Mouse (Mus musculus) bone marrow macrophage, adult 2 months (primary cell): Measurements from ENCODE around the gene Plagl2. TPM values are rescaled to one million over a fixed set of nuclear protein-coding genes. Genes with fewer than 3 reads are reported as not detected.
A peak's percentile ranks its signal among the peaks of the same experiment; 100 is the strongest.

ENCODE experiments used
- H3K27ac ChIP-seq: 2 replicates; pipeline ENCODE4 v1.5.1; 2012; ENCODE audit warnings: low read depth, low read length; ENCODE audit not compliant: insufficient read depth
- H3K4me1 ChIP-seq: 2 replicates; pipeline ENCODE4 v1.6.1; 2012; ENCODE audit warnings: low read length; ENCODE audit not compliant: control insufficient read depth, insufficient read depth
- H3K4me3 ChIP-seq: 2 replicates; pipeline ENCODE4 v1.5.1; 2012; ENCODE audit warnings: mild to moderate bottlenecking, low read length, moderate library complexity; ENCODE audit not compliant: insufficient read depth
- CTCF ChIP-seq: IDR thresholded peaks from 2 replicates; pipeline ENCODE4 v1.5.1; 2012; ENCODE audit warnings: low read depth, mild to moderate bottlenecking, low read length, moderate library complexity
- POLR2A ChIP-seq: IDR thresholded peaks from 2 replicates; pipeline ENCODE4 v1.6.1; 2012; ENCODE audit warnings: mild to moderate bottlenecking, low read depth, low read length, borderline replicate concordance
- polyA plus RNA-seq: library from polyadenylated mRNA; stranded (reverse); fragments of >200 nt; gene quantifications from 2 replicates; pipeline ENCODE4 v1.2.4, GENCODE M21; 2012; ENCODE audit not compliant: missing spikeins, insufficient read depth, insufficient read length

The Plagl2 gene
- polyA plus RNA-seq, 1 experiment: 48.5 TPM

DNA sequence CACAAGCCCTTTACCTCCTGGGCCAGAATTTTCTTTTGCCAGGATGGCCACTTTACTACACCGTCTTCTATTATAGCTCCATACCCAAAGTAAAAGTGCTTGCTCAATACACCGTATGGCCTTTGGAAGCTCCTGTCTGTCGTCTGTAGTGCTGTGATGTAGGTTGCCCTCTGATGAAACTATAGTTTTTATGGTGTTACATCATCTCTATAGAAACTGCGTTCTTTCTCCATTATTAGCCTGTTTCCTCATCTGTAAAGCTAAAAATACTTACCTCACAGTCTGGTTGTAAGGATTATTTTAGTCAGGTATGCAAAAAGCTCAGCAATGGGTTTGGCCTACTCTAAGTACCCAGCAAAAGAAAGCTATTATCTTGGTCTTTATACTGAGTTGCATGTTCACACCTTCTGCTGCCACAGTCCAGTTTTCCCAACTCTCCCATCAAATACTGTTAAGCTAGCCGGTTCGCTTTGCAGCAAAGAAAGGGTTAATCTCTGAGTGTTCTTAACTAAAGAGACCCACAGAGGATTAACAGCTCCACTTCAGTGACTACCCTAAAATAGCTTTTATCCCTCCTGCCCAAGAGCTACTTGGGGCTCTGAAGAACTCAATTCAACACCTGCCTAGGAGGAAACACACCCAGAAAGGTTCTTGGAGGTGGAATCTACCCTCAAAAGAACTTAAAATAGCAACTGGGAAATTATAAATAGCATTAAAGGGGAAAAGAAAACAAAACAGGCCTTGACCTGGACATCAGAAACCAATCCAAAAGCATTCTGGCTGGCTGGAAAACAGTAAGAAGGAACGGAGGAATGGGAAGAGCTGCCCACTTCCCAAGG lies 2.0 kb downstream of the Plagl2 start:
- TF ChIP-seq CTCF: no peak
- peak overlapping the region; percentile 82 for H3K27ac ChIP-seq
- H3K4me3 ChIP-seq: peak overlapping the region; percentile 99
- peaks cover 44% of the 10 kb centered on the region for H3K4me1 ChIP-seq

DNA sequence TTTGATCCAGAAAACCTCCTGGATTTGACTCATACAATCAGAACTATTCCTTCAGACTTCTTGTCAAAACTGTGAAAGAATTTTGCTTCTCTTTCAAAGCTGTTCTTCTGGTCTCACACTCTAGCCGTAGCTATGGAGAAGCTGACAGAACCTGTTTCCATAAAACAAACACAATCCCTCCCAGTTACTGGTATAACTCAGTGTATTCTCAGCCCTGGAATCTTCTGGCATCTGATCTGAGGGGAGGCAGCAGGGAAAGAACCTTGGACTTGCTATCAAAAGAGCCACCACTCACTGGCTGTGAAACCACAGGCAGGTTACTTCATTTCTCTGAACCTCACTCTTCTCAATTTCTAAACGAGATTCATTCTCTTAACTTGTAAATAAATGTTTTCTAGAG lies 2.8 kb downstream of the Plagl2 start:
- Histone ChIP-seq H3K27ac (peak overlapping the region; percentile 82), H3K4me3 (no peak overlapping the region), H3K4me1 (peaks cover 50% of the 10 kb centered on the region)
- TF ChIP-seq CTCF: no peak
- TF ChIP-seq POLR2A: no peak

DNA sequence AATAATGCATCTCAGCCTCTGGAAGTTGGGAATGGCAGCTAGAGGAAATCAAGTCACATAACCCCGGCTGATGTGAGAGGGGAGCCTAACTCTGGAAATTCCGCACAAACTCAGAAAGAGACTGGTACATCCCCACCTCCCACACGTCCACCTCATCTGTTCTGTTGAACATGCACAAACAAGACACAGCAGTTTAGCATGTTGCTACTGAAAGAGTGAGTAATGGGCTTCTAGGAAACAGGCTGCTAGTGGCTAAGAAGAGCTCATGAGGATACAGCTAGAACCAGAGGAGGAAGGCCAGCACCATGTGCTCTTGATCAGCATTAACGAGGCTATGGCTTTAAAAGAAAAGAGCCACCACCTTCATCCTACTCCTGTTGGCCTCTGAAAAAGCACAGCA lies 3.3 kb downstream of the Plagl2 start:
- TF ChIP-seq POLR2A (no peak), CTCF (no peak)
- Histone ChIP-seq H3K27ac (peak overlapping the region; percentile 82), H3K4me3 (no peak overlapping the region), H3K4me1 (peaks cover 50% of the 10 kb centered on the region)

DNA sequence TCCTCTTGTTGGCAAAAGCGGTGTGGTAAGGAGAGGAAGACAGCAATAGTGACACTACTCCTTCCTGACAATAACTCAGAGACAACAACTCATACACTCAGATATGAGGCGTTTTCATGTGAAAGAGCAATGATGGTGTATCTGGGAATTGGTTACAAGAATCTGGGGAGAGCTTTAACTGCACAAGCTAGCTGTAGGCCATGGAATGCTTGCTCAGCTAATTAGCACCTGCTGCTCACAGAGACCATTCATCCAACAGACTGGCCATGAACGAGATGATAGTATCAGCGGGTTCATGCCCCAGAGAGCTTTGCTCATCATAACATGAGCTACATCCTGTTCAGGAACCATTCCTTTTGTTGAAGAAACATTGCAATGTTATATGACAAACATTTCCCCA lies 4.0 kb downstream of the Plagl2 start:
- Histone ChIP-seq H3K4me3 (no peak overlapping the region), H3K4me1 (peaks cover 45% of the 10 kb centered on the region), H3K27ac (no peak overlapping the region)
- TF ChIP-seq CTCF (no peak), POLR2A (no peak)

DNA sequence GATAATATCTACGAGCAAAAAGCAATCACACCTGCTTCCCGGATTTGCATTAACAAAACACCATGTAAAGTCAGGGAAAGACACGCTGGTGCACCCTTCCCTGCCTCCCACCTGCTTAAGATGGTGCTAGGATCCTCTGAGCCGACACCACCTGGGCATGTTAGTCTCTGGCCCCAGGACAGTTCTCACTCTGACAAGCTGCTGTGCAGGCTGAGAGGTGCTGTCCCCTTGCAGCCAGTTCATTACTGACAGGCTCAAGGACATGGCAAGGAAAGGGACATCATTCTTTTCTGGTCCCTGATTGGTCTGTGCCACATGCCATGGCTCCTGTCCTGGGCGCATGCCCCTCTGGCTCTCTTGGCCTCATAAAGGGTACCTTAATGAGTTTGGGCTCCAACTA lies 12.7 kb downstream of the Plagl2 start:
- no peak overlapping the region for H3K27ac ChIP-seq
- TF ChIP-seq CTCF (no peak), POLR2A (no peak)
- H3K4me3 ChIP-seq: no peak overlapping the region
- H3K4me1 ChIP-seq: peaks cover 6% of the 10 kb centered on the region

DNA sequence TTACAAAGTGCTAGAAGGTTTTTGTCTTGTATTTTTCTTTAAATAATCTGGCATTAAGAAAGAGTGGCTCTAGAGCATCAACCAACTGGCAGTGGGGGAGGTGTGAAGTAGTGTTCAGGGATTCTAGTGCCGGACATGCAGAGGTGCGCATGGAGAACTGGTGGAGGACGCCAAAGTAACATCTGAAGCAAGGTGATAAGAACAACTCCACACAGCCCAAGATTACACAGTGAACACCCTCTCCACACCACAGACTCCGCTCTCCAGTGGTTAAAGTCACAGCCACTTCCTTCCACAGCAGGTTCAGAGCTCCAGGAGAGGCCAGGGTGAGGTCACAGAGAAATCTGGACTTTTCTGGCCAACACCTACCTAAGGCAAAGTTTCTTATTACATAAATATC lies 13.3 kb downstream of the Plagl2 start:
- Histone ChIP-seq H3K4me1 (peaks cover 5% of the 10 kb centered on the region; the same call in 1 of the 2 replicates), H3K27ac (no peak overlapping the region), H3K4me3 (no peak overlapping the region)
- TF ChIP-seq CTCF: no peak
- TF ChIP-seq POLR2A: no peak

DNA sequence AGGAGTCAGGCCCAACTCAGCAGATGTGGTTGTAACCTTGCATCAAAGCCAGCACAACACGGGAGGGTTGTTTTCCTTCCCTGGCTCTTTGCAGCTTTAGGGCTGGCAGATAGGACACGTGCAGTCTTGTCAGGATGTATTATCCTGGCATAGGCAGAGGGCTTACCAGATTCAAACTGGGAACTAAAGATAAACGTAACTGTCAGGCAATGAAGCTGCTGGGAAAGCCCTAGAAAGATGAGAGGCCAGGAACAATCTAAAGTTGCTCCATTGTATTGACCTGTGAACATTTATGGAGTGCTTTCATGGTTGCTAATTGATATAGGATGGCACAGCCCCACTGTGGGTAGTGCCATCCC lies 15.7 kb downstream of the Plagl2 start:
- Histone ChIP-seq H3K4me1 (peaks cover 13% of the 10 kb centered on the region), H3K27ac (no peak overlapping the region), H3K4me3 (peak overlapping the region; percentile 68)
- no peak for TF ChIP-seq POLR2A
- no peak for TF ChIP-seq CTCF

DNA sequence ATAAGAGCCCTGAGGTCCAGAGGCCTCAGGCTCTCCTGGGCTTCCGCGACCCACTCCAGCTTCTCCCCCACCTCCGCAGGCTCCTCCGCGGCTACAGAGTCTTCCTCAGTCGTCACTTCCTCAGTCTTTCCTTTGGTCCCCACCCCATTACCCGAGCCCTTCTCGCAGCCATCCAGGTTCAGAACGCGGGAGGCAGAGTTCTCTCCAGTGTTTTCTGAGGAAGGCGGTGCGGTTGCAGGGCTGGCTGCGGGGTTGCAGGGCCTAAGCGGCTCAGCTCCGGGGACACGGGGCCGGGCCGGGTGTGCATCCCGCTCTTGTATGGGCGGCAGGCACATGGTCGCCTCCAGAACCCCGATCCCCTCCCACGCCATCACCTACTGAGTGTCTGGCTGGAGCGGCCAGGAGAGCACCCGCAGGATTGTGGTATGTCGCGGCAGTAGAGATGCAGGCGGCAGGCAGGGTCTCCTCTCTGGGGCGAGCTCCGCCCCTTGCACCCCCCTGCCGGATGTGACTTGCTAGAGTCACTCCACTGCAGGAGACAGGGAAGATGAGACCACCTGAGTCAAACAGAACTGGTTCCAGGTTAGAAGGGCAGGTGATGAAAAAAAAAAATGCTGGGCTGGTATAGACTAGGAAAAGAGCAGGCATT lies 16.2 kb downstream of the Plagl2 start, which contains the start of gene Tspyl3:
Tspyl3 (minus strand) TSS at position 496 of the 649 bp plus-strand sequence.
- H3K4me3 ChIP-seq: peak within 1 kb of the TSS; percentile 68
- TF ChIP-seq POLR2A (no peak), CTCF (no peak)
- peaks cover 13% of the 10 kb centered on the region for H3K4me1 ChIP-seq
- H3K27ac ChIP-seq: no peak within 1 kb of the TSS

DNA sequence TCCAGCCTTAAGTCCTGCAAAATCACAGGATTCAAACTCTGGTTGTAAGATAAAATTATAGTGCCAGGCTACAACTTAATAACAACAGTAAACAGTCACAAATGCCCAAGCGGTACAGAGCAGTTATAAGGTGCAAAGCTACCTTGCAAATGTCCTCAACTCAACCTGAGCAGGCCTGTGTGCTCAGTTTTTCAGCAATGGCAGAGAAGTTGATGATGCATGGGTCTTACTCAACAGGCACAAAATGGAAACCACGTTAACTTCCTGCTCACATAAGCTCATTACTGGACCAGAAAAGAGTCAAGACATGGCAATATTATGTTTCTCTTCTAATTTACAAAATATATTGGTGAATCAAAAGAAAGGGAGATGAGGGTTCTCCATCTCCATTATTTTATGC lies 18.7 kb downstream of the Plagl2 start:
- no peak for TF ChIP-seq CTCF
- TF ChIP-seq POLR2A: no peak
- Histone ChIP-seq H3K27ac (no peak overlapping the region), H3K4me1 (peaks cover 22% of the 10 kb centered on the region), H3K4me3 (no peak overlapping the region)

DNA sequence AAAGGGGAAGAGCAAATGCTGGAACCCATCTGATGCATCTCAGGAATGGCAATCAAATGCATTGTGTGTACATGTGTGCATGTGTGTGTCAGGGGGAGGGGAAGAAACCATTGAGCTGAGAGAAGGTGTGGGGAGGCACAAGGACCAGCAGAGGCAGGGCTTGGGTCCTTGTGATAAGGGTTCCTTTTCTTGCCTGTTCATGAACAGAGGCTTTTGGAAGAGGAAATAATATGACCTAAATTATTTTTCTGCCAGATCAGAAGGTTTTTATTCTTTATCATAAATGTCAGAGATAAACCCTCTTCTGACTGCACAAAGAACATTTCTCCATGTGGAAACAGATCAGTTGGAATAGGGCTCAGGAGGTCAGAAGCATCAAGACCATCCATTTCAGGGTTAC lies 19.1 kb downstream of the Plagl2 start:
- H3K4me3 ChIP-seq: no peak overlapping the region
- H3K4me1 ChIP-seq: peaks cover 22% of the 10 kb centered on the region
- TF ChIP-seq POLR2A: no peak
- TF ChIP-seq CTCF: no peak
- no peak overlapping the region for H3K27ac ChIP-seq

DNA sequence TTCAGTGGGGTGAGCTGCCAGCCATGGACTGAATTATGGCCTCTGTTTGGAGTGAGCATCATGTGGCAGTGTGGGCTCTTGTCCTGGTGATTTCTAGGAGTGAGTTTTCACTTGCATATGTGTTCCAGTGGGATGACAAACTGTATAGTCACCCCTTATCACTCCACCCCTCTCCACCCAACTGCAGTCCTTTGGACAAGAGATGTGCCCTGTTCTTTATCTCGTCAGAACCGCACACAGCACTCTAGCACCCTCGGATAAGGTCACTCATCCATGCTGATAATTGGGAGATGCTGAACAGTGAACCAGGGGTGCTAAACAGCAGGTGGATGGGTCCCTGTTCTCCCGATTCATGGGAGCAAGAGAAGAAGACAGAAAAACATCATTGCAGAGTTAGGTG lies 19.6 kb downstream of the Plagl2 start:
- Histone ChIP-seq H3K4me3 (no peak overlapping the region), H3K27ac (no peak overlapping the region), H3K4me1 (peaks cover 26% of the 10 kb centered on the region)
- no peak for TF ChIP-seq CTCF
- TF ChIP-seq POLR2A: no peak
